Mouse (Mus musculus) MEL (cell line): ENCODE results near the gene Pla2g2c.

ENCODE experiments used
- CHD2 ChIP-seq: IDR thresholded peaks from 2 replicates; pipeline ENCODE4 v1.6.1; 2011; ENCODE audit warnings: low read length, improper control_type of control experiment
- CTCF ChIP-seq, 3 experiments: IDR thresholded peaks in 2 of 3; conservative IDR thresholded peaks in 1 of 3; 2 replicates each; pipeline ENCODE4 v1.5.1; 2011 to 2012; ENCODE audit warnings: low read length in 3 of 3, low read depth in 2 of 3, mild to moderate bottlenecking in 2 of 3, improper control_type of control experiment in 1 of 3, inconsistent platforms in 1 of 3, mixed read lengths in 1 of 3, moderate library complexity in 1 of 3; ENCODE audit not compliant: control insufficient read depth in 1 of 3, insufficient read depth in 1 of 3, poor library complexity in 1 of 3, severe bottlenecking in 1 of 3
- E2F4 ChIP-seq: IDR thresholded peaks from 2 replicates; pipeline ENCODE4 v1.6.1; 2011; ENCODE audit warnings: low read depth, low read length, improper control_type of control experiment, borderline replicate concordance
- ELF1 ChIP-seq: IDR thresholded peaks from 2 replicates; pipeline ENCODE4 v1.6.1; 2014; ENCODE audit warnings: low read depth, mild to moderate bottlenecking, inconsistent platforms, low read length, improper control_type of control experiment, moderate library complexity
- EP300 ChIP-seq, 2 experiments: IDR thresholded peaks; 2 replicates each; pipeline ENCODE4 v1.6.1; 2011; ENCODE audit warnings: improper control_type of control experiment in 2 of 2, low read length in 2 of 2, low read depth in 1 of 2, mild to moderate bottlenecking in 1 of 2
- GATA1 ChIP-seq: IDR thresholded peaks from 2 replicates; pipeline ENCODE4 v1.6.1; 2011; ENCODE audit warnings: low read depth, low read length, improper control_type of control experiment
- KAT2A ChIP-seq: conservative IDR thresholded peaks from 2 replicates; pipeline ENCODE4 v1.6.1; 2012; ENCODE audit warnings: low read depth, low read length, improper control_type of control experiment, inconsistent platforms
- MEF2A ChIP-seq: IDR thresholded peaks from 2 replicates; pipeline ENCODE4 v1.6.1; 2014; ENCODE audit warnings: low read depth, mild to moderate bottlenecking, inconsistent platforms, low read length, improper control_type of control experiment; ENCODE audit not compliant: poor library complexity, insufficient replicate concordance, severe bottlenecking; ENCODE audit errors: extremely low read depth
- POLR2A ChIP-seq, 2 experiments: IDR thresholded peaks; 2 replicates each; pipeline ENCODE4 v1.6.1; 2011 to 2012; ENCODE audit warnings: low read length in 2 of 2, mild to moderate bottlenecking in 2 of 2, control low read depth in 1 of 2, improper control_type of control experiment in 1 of 2, low read depth in 1 of 2, moderate library complexity in 1 of 2; ENCODE audit not compliant: control insufficient read depth in 1 of 2, insufficient read depth in 1 of 2, poor library complexity in 1 of 2
- POLR2AphosphoS2 ChIP-seq: IDR thresholded peaks from 2 replicates; pipeline ENCODE4 v1.6.1; 2011; ENCODE audit warnings: low read length, improper control_type of control experiment
- TCF12 ChIP-seq: IDR thresholded peaks from 2 replicates; pipeline ENCODE4 v1.6.1; 2014; ENCODE audit warnings: low read depth, mild to moderate bottlenecking, inconsistent platforms, low read length, improper control_type of control experiment, moderate library complexity
- ZC3H11A ChIP-seq: IDR thresholded peaks from 2 replicates; pipeline ENCODE4 v1.6.1; 2012; ENCODE audit warnings: low read depth, mild to moderate bottlenecking, inconsistent platforms, low read length, improper control_type of control experiment

DNA sequence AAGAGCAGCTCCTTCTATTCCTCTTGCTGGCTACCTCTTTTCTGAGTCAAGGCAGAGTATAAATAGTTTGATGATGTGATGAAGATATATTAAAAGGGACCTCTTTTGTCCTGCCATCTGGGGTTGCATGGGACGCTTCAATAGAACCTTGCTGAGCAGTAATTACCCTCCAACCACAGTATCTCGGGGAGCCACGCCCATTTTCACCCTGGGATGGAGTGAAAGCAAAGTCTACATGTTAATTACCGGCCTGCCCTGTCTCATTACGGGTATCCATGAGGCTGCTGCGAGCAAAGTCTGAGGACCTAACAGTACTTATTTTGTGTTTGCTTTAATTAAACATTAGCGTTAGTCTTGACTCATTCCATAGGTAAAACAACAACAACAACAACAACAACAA is 27.9 kb upstream of the Pla2g2c start:
- no peak for TF ChIP-seq POLR2A (IDR thresholded peaks at IDR 0.05; ENCODE audit: control insufficient read depth in 1 of 2, insufficient read depth in 1 of 2, low read depth in 1 of 2, low read length in 2 of 2, poor library complexity in 1 of 2)
- TF ChIP-seq GATA1: no peak
- TF ChIP-seq E2F4: no peak
- TF ChIP-seq ELF1: no peak
- no peak for TF ChIP-seq POLR2AphosphoS2
- no peak for TF ChIP-seq CHD2
- TF ChIP-seq ZC3H11A: no peak
- TF ChIP-seq CTCF (IDR thresholded peaks at IDR 0.05 in 2 of 3, conservative IDR thresholded peaks at IDR 0.05 in 1 of 3; ENCODE audit: control insufficient read depth in 1 of 3, insufficient read depth in 1 of 3, low read depth in 2 of 3, low read length in 3 of 3, poor library complexity in 1 of 3, severe bottlenecking in 1 of 3): no peak
- no peak for TF ChIP-seq KAT2A
- TF ChIP-seq EP300 (IDR thresholded peaks at IDR 0.05; ENCODE audit: low read depth in 1 of 2, low read length in 2 of 2): no peak
- no peak for TF ChIP-seq MEF2A
- TF ChIP-seq TCF12: no peak
